Mouse (Mus musculus) hindbrain, embryonic 16.5 days (tissue): ENCODE measurements around the gene Rpf2. TPM values are rescaled to one million over a fixed set of nuclear protein-coding genes. Genes with fewer than 3 reads are reported as not detected.

Source experiments
- ATAC-seq: fragments of 200-750 bp; cut with Nextera tagmentation; 2 replicates; pipeline ENCODE4 v1.8.0; 2017; ENCODE audit warnings: moderate TSS enrichment, moderate library complexity
- H3K27ac ChIP-seq: fragments of 300-500 bp; sonication (generic); 2 replicates; pipeline ENCODE4 v1.5.1; 2014; ENCODE audit warnings: low read depth, mild to moderate bottlenecking, control low read depth, low read length, moderate library complexity
- H3K27me3 ChIP-seq: fragments of 300-500 bp; sonication (generic); replicated peaks from 2 replicates; pipeline ENCODE4 v1.6.1; 2014; ENCODE audit warnings: low read length; ENCODE audit not compliant: control insufficient read depth, insufficient read depth
- H3K36me3 ChIP-seq: fragments of 300-500 bp; sonication (generic); 2 replicates; pipeline ENCODE4 v1.6.1; 2014; ENCODE audit warnings: mild to moderate bottlenecking, low read length, moderate library complexity, mixed read lengths; ENCODE audit not compliant: control insufficient read depth, insufficient read depth
- H3K4me1 ChIP-seq: fragments of 300-500 bp; sonication (generic); 2 replicates; pipeline ENCODE4 v1.6.1; 2014; ENCODE audit warnings: low read depth, low read length; ENCODE audit not compliant: control insufficient read depth, insufficient read depth
- H3K4me2 ChIP-seq: fragments of 300-500 bp; sonication (generic); 2 replicates; pipeline ENCODE4 v1.6.1; 2014; ENCODE audit warnings: mild to moderate bottlenecking, low read length, control low read depth, moderate library complexity
- H3K4me3 ChIP-seq: fragments of 300-500 bp; sonication (generic); 2 replicates; pipeline ENCODE4 v1.5.1; 2014; ENCODE audit warnings: mild to moderate bottlenecking, low read length, control low read depth, moderate library complexity
- H3K9ac ChIP-seq: fragments of 300-500 bp; sonication (generic); 2 replicates; pipeline ENCODE4 v1.6.1; 2014; ENCODE audit warnings: low read depth, mild to moderate bottlenecking, control low read depth, low read length, moderate library complexity
- H3K9me3 ChIP-seq: fragments of 300-500 bp; sonication (generic); 2 replicates; pipeline ENCODE4 v1.6.1; 2014; ENCODE audit warnings: mild to moderate bottlenecking, low read length, moderate library complexity; ENCODE audit not compliant: control insufficient read depth
- WGBS: fragments of 180-500 bp; shearing (Covaris S2); extraction: QIAGEN DNeasy Blood & Tissue Kit; methylation state at CpG from one replicate; pipeline ENCODE4 v1.1.7; 2014; 5-methylcytosine and 5-hydroxymethylcytosine counted together
- polyA plus RNA-seq: library from polyadenylated mRNA; unstranded; fragments of >200 nt; fragmentation: Nextera tagmentation; extraction: Ambion mirVana; gene quantifications from 2 replicates; pipeline ENCODE4 v1.2.1, GENCODE M21; 2015

Rpf2 gene
- polyA plus RNA-seq, 1 experiment from 2014 or later: 64.0 TPM

DNA sequence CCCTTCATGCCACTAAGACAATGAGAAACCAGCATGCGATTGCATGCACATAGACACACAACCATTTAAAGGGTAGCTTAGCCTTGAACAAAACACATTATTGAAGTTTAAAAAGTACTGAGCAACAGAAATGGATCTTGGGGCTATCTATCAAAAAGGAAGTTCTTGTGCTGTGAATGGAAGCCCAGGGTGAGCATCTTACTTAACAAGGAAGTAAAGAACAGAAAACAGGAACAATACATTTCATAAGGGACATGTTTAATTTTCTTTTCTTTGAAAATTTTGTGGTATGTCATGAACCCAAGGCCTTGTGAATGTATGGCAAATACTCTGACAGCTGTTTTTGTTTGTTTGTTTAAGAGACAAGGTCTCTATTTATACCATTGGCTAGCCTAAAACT, 17.1 kb downstream of the Rpf2 start:
- H3K36me3 ChIP-seq: peaks cover 28% of the 10 kb centered on the region
- no peaks in the 10 kb centered on the region for H3K27me3 ChIP-seq
- H3K9me3 ChIP-seq: no peaks in the 10 kb centered on the region
- H3K4me1 ChIP-seq: no peaks in the 10 kb centered on the region
- 98% methylated on average over 1 of the region's 1 CpGs for WGBS
- no peak overlapping the region for H3K27ac ChIP-seq
- H3K4me3 ChIP-seq: no peak overlapping the region
- H3K9ac ChIP-seq: no peak overlapping the region
- ATAC-seq: no peak
- no peak overlapping the region for H3K4me2 ChIP-seq

DNA sequence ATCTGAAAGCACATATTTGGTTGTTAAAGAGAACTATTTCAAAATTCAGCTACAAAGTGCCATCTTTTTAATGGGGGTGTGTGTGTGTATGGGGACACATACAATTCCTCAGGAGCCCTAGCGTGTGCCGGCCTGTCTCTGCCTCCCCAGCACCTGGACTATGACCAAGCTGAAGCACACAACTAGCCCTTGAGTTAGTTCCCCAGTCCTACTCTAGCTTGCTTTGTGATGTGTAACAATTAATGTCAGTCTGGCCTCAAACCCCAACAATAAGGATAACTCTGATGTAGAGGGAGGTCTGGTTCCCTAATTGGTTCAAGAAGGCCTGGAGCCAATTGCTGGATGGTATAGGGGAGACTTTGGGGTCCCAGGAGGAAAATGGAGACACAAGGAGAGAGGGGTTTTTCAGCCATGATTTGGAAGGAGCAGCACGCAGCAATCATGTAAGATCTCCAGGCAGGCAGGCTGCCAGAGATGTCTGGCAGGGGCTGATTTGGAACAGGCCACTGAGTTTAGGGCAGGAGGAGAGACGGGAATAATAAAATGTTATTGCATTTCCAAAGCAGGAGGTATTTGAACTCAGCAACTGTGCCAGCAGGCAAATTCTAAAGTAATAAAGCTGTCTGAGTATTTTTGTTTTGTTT, 19.1 kb downstream of the Rpf2 start:
- H3K9me3 ChIP-seq: no peaks in the 10 kb centered on the region
- peaks cover 39% of the 10 kb centered on the region for H3K36me3 ChIP-seq
- ATAC-seq: no peak
- H3K27me3 ChIP-seq: no peaks in the 10 kb centered on the region
- 78% methylated on average over 4 of the region's 4 CpGs for WGBS
- no peak overlapping the region for H3K27ac ChIP-seq
- no peak overlapping the region for H3K9ac ChIP-seq
- H3K4me3 ChIP-seq: no peak overlapping the region
- H3K4me2 ChIP-seq: no peak overlapping the region
- no peaks in the 10 kb centered on the region for H3K4me1 ChIP-seq

DNA sequence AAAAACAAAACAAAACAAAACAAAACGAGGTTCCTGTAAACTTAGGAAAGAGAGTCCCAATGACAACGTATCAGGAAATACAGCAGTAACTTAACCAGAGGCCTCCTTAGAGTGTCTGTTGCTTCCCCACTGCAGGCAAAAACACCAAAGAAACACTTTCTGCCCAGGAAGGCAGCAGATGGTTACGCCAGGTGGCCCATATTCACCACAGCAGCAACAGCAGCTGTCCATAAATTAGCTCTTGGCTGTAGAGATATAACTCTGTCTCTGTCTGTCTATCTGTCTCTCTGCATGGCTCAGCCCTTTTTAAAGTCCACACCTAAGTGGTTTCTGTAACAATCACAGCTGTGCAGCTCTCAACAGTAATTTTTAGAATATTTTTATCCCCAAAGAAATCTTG, 28.0 kb downstream of the Rpf2 start:
- Histone ChIP-seq H3K9me3 (no peaks in the 10 kb centered on the region), H3K36me3 (peaks cover 10% of the 10 kb centered on the region), H3K4me2 (no peak overlapping the region), H3K9ac (no peak overlapping the region), H3K27ac (no peak overlapping the region), H3K4me3 (no peak overlapping the region), H3K27me3 (no peaks in the 10 kb centered on the region), H3K4me1 (no peaks in the 10 kb centered on the region)
- ATAC-seq: no peak
- WGBS: 78% methylated on average over 3 of the region's 3 CpGs

DNA sequence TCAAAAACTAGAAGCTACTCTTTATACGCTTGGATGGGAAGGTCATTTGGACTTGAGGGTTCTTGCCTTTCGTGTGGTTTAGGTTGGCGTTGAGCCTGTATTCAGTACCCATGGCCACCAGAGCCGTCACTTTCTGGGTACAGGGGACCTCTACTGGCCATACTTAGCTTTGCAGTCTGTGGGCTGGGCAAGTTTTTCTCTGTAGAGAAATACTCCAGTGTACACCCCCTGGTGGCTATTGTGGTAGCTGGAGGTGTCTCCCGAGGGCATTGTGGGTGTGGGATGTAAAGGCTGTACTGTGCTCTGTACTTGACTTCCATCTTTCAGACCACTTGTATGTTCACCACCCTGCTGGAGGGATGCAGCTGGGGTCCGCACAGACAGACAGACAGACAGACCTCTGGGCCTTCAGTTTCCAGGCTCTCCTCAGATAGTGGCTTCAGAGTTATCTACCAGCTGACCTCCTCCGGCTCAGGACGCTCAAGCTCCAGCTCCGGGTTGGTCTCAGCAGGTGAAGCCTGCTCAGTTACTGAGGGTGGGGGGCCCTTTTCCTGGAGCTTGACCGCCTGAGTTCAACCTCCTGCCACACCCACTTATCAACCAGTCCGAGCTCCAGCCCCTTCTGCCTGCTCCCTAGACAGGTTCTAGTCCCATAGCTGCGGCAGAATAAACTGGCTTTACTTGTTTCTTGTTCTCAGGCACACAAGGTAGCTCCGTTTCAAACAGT, 34.2 kb downstream of the Rpf2 start:
- 43% methylated on average over 13 of the region's 13 CpGs for WGBS
- H3K9ac ChIP-seq: no peak overlapping the region
- no peaks in the 10 kb centered on the region for H3K9me3 ChIP-seq

DNA sequence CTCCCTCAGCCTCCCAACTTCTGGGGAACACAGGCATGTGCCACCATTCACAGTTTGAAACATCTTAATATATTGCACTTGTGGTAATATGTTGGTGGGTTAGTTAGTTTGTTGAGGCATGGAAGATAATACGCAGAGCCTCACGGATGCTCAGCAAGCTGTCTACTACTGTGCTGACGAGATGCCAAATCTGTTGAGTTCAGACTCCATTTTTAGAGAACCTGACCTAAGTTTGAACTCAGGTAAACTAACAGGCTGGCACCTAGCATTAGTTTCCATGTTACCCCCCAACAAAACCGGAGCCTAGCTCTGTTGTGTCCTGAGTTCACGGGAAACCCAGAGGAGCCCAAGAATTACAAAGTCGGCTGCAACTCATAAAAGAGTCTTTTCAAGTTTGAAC, 51.8 kb downstream of the Rpf2 start:
- H3K9me3 ChIP-seq: no peaks in the 10 kb centered on the region
- no peak overlapping the region for H3K4me3 ChIP-seq
- 82% methylated on average over 6 of the region's 6 CpGs for WGBS
- no peaks in the 10 kb centered on the region for H3K36me3 ChIP-seq
- H3K9ac ChIP-seq: no peak overlapping the region
- ATAC-seq: no peak
- no peaks in the 10 kb centered on the region for H3K4me1 ChIP-seq
- no peak overlapping the region for H3K27ac ChIP-seq
- H3K27me3 ChIP-seq: no peaks in the 10 kb centered on the region
- H3K4me2 ChIP-seq: no peak overlapping the region

More for the DNA sequence above, 34.2 kb downstream of the Rpf2 start:
- Histone ChIP-seq H3K4me3 (no peak overlapping the region), H3K36me3 (no peaks in the 10 kb centered on the region), H3K4me2 (no peak overlapping the region), H3K27ac (no peak overlapping the region), H3K27me3 (no peaks in the 10 kb centered on the region), H3K4me1 (no peaks in the 10 kb centered on the region)
- ATAC-seq: peak; percentile 88

DNA sequence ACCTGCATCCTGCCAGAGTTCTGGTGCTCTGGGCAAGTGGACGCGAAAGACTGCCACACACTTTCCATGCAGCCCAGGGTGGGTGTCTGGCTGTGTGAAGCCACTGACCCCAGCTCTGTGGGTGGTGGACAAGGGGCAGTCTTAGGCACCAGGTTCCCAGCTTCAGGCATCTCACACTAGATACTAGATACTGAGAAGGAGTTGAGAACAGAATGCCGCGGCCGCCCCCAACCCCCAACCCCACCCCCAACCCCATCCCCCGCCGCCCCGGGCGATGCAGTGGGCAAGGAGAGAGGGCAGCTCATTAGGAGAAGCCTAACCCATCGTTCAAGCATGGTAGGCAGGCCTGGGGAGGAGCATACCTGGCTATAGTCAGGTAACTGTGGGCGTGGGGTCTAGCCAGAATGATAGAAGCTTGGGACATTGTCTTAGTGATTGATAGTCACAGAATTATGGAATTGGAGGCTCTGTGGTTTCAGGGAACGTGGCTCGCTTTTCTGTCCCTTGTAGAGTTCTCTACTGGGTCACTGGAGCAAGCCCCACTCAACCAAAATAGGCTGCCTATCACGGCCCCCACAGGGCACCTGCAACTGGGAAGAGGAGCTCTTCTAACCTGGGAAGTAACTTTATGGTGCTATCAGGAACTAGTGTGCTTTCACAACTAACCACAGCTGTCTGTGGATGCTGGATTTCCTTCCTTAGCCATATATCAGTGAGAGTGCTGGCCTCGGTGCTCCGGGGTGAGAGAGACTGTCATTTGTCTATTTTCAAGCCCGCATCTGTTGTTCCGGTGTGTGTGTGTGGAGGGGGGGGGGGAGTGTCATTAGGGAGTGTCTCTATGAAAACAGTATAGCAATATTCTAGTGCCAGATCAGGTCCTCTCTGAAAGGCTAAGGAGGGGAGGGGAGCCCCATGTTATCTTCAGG, 54.6 kb downstream of the Rpf2 start:
- Histone ChIP-seq H3K4me3 (no peak overlapping the region), H3K4me1 (no peaks in the 10 kb centered on the region), H3K9me3 (no peaks in the 10 kb centered on the region), H3K27ac (no peak overlapping the region), H3K4me2 (no peak overlapping the region), H3K9ac (no peak overlapping the region), H3K36me3 (no peaks in the 10 kb centered on the region), H3K27me3 (no peaks in the 10 kb centered on the region)
- WGBS: 59% methylated on average over 18 of the region's 18 CpGs
- no peak for ATAC-seq

DNA sequence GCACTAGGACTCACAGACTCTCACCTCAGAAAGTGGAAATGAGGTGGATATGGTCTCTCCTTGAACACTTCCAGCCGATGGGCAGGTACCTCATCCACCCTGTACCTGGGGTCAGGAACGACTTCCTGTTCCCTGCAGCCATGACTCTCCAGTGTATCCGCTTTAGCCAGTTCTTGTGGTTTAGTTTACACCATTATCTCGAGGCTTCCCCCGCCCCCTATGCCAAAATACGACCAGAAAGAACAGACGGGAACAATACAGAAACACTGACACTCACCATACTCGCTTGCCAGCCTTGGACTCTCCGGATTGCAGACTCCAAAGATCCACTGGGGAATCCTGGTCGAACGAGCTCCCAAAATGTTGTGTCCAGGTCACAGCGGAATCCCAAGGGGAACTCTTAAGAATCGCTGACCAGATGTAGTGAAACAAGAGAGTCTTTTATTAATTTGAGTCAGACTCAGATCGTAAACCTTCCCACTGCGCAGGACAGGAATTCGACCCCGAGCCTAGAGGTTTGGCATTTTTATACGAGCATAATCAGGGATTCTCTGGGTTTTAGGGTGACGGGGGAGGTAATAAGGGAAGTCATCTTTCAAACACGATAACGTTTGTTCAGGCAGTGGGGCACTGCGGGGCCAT, 55.4 kb downstream of the Rpf2 start:
- Histone ChIP-seq H3K27me3 (no peaks in the 10 kb centered on the region), H3K27ac (no peak overlapping the region), H3K9ac (no peak overlapping the region), H3K4me1 (no peaks in the 10 kb centered on the region), H3K36me3 (no peaks in the 10 kb centered on the region), H3K4me2 (peak overlapping the region; percentile 6; the same call in 1 of the 2 replicates), H3K4me3 (no peak overlapping the region), H3K9me3 (no peaks in the 10 kb centered on the region)
- WGBS: 66% methylated on average over 22 of the region's 22 CpGs
- no peak for ATAC-seq

DNA sequence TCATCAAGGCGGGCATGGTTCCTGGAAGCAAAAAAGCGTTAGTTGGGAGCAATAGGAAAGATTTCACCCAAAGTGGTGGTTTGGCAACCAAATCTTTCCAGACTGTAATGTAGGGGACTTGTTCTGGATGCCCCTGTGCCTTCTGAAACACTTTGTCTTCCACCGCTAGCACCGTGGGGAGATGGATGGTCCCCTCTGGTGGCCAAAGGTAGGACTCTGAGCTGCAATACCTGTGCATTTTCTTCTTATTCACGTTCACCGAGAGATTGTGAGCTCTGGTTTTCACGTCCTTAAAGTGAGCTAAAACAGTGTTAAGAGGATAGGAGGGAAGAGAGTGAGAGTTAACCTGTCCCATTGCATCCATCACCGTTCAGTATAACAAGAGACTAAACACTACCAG, 56.0 kb downstream of the Rpf2 start:
- ATAC-seq: no peak
- H3K27ac ChIP-seq: no peak overlapping the region
- no peak overlapping the region for H3K4me3 ChIP-seq
- no peaks in the 10 kb centered on the region for H3K36me3 ChIP-seq
- no peaks in the 10 kb centered on the region for H3K9me3 ChIP-seq
- H3K4me1 ChIP-seq: no peaks in the 10 kb centered on the region
- H3K27me3 ChIP-seq: no peaks in the 10 kb centered on the region
- 93% methylated on average over 8 of the region's 8 CpGs for WGBS
- no peak overlapping the region for H3K4me2 ChIP-seq
- H3K9ac ChIP-seq: no peak overlapping the region
